Mouse (Mus musculus) liver, embryonic 11.5 days (tissue): ENCODE data around the gene Celf5. TPM values are rescaled to one million over a fixed set of nuclear protein-coding genes. Genes with fewer than 3 reads are reported as not detected.

ENCODE experiments used
- ATAC-seq: fragments of 200-750 bp; cut with Nextera tagmentation; replicated peaks from 2 replicates; pipeline ENCODE4 v1.8.0; 2017; ENCODE audit warnings: moderate number of reproducible peaks, mild to moderate bottlenecking, moderate TSS enrichment, moderate library complexity; ENCODE audit not compliant: low FRiP score
- DNase-seq: peaks from one replicate; pipeline ENCODE4 v3.0.0-alpha.2; 2017; ENCODE audit warnings: low spot score
- H3K27ac ChIP-seq: fragments of 300-500 bp; sonication (generic); 2 replicates; pipeline ENCODE4 v1.5.1; 2014; ENCODE audit warnings: mild to moderate bottlenecking, low read depth, low read length, control low read depth
- H3K27me3 ChIP-seq: fragments of 300-500 bp; sonication (generic); replicated peaks from 2 replicates; pipeline ENCODE4 v1.6.1; 2014; ENCODE audit warnings: low read length, mixed read lengths; ENCODE audit not compliant: control insufficient read depth, insufficient read depth
- H3K36me3 ChIP-seq: fragments of 300-500 bp; sonication (generic); 2 replicates; pipeline ENCODE4 v1.6.1; 2014; ENCODE audit warnings: mild to moderate bottlenecking, low read length, moderate library complexity, mixed read lengths; ENCODE audit not compliant: control insufficient read depth, insufficient read depth
- H3K4me1 ChIP-seq: fragments of 300-500 bp; sonication (generic); replicated peaks from 2 replicates; pipeline ENCODE4 v1.6.1; 2014; ENCODE audit warnings: low read length, mixed read lengths; ENCODE audit not compliant: control insufficient read depth, insufficient read depth
- H3K4me2 ChIP-seq: fragments of 300-500 bp; sonication (generic); 2 replicates; pipeline ENCODE4 v1.6.1; 2014; ENCODE audit warnings: mild to moderate bottlenecking, control low read depth, moderate library complexity
- H3K4me3 ChIP-seq: fragments of 300-500 bp; sonication (generic); 2 replicates; pipeline ENCODE4 v1.5.1; 2014; ENCODE audit warnings: low read depth, low read length, control low read depth
- H3K9ac ChIP-seq: fragments of 300-500 bp; sonication (generic); 2 replicates; pipeline ENCODE4 v1.6.1; 2014; ENCODE audit warnings: low read depth, low read length, control low read depth
- H3K9me3 ChIP-seq: fragments of 300-500 bp; sonication (generic); 2 replicates; pipeline ENCODE4 v1.6.1; 2016; ENCODE audit warnings: low read length, inconsistent platforms, mixed read lengths; ENCODE audit not compliant: control insufficient read depth
- WGBS: fragments of 180-500 bp; shearing (Covaris S2); extraction: QIAGEN DNeasy Blood & Tissue Kit; methylation state at CpG from one replicate; pipeline ENCODE4 v1.1.7; 2014; 5-methylcytosine and 5-hydroxymethylcytosine counted together
- polyA plus RNA-seq: library from polyadenylated mRNA; unstranded; fragments of >200 nt; fragmentation: Nextera tagmentation; extraction: Ambion mirVana; gene quantifications from 2 replicates; pipeline ENCODE4 v1.2.1, GENCODE M21; 2014

Gene Celf5
- 0.12 TPM in 1 of 2 replicates, not detected in the other for polyA plus RNA-seq

DNA sequence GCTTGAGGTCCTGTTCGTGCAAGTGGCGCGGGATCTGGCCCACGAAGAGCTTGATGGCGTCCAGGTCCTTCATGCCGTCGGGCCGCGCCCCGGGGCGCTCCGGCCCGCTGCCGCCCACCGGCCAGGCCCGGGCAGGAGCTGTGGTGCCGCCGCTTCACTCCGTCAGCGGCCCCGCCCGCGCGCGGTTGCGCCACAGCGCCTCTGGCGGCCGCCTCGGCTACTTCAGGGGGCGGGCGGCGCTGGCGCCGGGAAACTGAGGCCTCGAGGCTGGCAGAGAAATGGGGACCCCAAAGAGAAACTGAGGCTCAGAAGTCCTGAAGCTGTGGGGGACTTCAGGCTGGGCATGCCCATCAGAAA is at the start of gene Celf5:
Gene Celf5, minus strand, starts transcription at position 177 of the 357 bp plus-strand sequence.
- Histone ChIP-seq H3K36me3 (peaks cover 9% of the 10 kb centered on the region; the same call in 1 of the 2 replicates), H3K9me3 (no peaks in the 10 kb centered on the region), H3K4me1 (peaks cover 7% of the 10 kb centered on the region; the same call in 1 of the 2 replicates), H3K9ac (peak within 1 kb of the TSS; percentile 43), H3K27ac (no peak within 1 kb of the TSS), H3K4me2 (peak within 1 kb of the TSS; percentile 80), H3K27me3 (peaks cover 41% of the 10 kb centered on the region), H3K4me3 (peak within 1 kb of the TSS; percentile 44)
- WGBS: under 1% methylated on average over 36 of the region's 36 CpGs
- peak; percentile 53 for ATAC-seq
- peak; percentile 68 for DNase-seq

DNA sequence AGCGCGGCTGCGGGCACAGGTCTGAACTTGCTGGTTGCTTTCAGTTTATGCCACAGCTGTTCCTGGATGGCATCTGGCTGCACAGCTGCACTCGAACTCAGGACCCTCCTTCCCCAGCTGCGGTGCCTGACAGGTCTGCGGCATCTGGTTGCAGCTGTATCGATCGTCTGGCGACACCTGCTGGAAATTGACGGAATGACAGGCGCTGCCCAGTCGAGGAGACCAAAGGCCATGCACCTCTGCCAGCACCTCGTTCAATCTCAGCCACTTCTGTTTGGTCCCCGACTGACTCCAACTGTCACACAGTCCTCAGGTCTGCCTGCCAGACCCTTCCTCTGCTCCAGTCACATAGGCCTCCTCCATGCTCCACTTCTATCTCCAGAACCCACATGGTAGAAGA is 44.3 kb upstream of the Celf5 start:
- H3K36me3 ChIP-seq: peaks cover 8% of the 10 kb centered on the region
- H3K9ac ChIP-seq: no peak overlapping the region
- 7% methylated on average over 14 of the region's 14 CpGs for WGBS
- H3K4me1 ChIP-seq: peaks cover 24% of the 10 kb centered on the region
- H3K27ac ChIP-seq: no peak overlapping the region
- DNase-seq: peak; percentile 82
- 0 out of 2 replicates have a peak, but pooled peaks cover 2% of the 10 kb centered on the region for H3K27me3 ChIP-seq
- no peaks in the 10 kb centered on the region for H3K9me3 ChIP-seq
- no peak overlapping the region for H3K4me2 ChIP-seq
- no peak overlapping the region for H3K4me3 ChIP-seq
- ATAC-seq: peak; percentile 26; the same call in 1 of the 2 replicates

DNA sequence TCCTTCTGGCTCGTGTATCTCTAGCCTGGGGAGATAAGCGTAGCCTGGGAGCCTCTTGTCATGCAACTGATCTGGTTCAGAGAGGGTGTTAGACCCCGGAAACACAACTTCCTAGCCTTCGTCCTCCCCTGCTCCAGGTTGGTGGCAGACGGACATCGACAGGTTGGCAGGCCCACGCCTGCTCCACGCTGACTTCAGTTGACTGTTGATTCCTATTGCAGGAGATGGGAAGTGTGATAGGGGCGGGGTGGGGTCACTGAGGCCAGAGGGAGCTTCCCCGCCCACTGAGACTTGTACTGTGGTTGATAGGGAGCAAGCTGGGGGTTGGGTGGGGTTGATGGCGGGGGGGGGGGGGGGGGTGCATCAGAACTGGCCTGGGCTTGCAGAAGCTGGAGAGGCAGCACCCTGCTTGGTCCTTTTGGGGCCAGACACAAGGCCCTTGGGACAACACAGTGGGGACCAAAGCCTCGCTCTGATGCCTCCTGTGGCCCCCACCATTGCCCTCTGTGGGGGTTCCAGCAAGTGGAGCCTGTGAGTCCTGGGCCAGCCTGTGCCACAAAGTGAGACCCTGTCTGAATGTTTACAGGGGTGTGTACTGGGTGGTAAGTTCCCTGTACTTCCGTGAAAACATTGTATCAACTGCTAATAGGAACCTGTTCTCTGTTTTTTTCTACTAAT is 42.6 kb upstream of the Celf5 start:
- peak overlapping the region; percentile 89 for H3K27ac ChIP-seq
- peaks cover 8% of the 10 kb centered on the region for H3K36me3 ChIP-seq
- peak overlapping the region; percentile 79 for H3K4me2 ChIP-seq
- H3K4me1 ChIP-seq: peaks cover 26% of the 10 kb centered on the region
- ATAC-seq (peak; percentile 68), DNase-seq (peak; percentile 57)
- 18% methylated on average over 12 of the region's 13 CpGs for WGBS
- H3K27me3 ChIP-seq: 0 out of 2 replicates have a peak, but pooled peaks cover 2% of the 10 kb centered on the region
- H3K9me3 ChIP-seq: no peaks in the 10 kb centered on the region
- no peak overlapping the region for H3K4me3 ChIP-seq
- H3K9ac ChIP-seq: peak overlapping the region; percentile 50; the same call in 1 of the 2 replicates

DNA sequence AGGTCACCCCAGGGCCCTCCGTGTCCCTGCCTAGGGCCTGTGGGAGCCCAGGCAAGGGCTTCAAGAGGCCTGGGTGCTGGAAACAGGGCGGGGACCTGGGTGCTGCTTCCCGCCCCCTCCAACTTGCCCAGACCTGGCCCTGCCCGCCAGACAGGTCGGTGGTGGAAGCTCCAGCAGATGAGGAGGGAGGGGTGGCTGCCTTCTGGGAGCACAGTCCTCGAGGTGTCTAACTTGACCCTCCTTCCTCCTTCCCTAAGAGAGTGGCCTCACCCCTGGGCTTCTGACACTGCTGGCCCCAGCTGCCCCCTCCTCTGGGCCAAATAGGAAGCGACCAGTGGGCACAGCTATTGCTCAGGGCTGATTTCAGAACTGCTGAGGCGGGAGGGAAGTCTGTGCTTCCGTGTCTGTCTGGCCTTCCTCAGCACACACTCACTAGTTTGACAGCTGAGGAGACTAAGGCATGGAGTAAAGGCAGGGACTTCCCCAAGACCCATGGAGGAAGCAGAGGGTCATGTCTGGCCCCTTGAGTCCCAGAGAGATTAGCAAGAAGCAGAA is 41.6 kb upstream of the Celf5 start, which contains the start of gene Gna15:
Gene Gna15, minus strand, starts transcription at position 175 of the 555 bp plus-strand sequence.
- Histone ChIP-seq H3K27ac (peak within 1 kb of the TSS; percentile 89), H3K36me3 (no peaks in the 10 kb centered on the region), H3K4me2 (peak within 1 kb of the TSS; percentile 79), H3K4me3 (peak within 1 kb of the TSS; percentile 56), H3K9me3 (no peaks in the 10 kb centered on the region), H3K27me3 (0 out of 2 replicates have a peak, but pooled peaks cover 2% of the 10 kb centered on the region), H3K4me1 (peaks cover 36% of the 10 kb centered on the region), H3K9ac (peak within 1 kb of the TSS; percentile 79)
- ATAC-seq (peak; percentile 48), DNase-seq (peak; percentile 65)
- 10% methylated on average over 9 of the region's 9 CpGs for WGBS

DNA sequence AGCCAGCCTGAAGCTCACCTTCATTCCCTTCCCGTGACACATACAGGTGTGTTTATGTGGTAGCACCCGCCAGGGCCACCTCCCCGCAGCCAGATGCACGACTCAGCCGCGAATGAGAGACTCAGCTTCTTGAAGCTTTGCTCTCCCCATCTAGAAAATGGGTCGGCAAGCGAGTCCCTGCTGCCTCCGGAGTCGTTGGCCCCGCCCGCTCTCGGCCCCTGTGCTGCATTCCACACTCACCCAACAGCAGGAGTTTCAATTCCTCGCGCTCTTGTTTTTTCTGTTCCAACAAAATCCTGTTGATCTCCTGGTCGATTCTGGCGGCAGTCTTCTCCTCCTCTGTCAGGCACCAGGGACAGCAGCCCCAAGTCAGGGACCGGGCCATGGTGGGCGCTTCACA is 41.1 kb upstream of the Celf5 start:
- Histone ChIP-seq H3K27ac (peak overlapping the region; percentile 89), H3K9ac (peak overlapping the region; percentile 79), H3K4me2 (peak overlapping the region; percentile 79), H3K9me3 (no peaks in the 10 kb centered on the region), H3K27me3 (0 out of 2 replicates have a peak, but pooled peaks cover 2% of the 10 kb centered on the region), H3K4me3 (peak overlapping the region; percentile 56), H3K4me1 (peaks cover 40% of the 10 kb centered on the region), H3K36me3 (no peaks in the 10 kb centered on the region)
- DNase-seq: no peak
- WGBS: 8% methylated on average over 19 of the region's 19 CpGs
- peak; percentile 11 for ATAC-seq

DNA sequence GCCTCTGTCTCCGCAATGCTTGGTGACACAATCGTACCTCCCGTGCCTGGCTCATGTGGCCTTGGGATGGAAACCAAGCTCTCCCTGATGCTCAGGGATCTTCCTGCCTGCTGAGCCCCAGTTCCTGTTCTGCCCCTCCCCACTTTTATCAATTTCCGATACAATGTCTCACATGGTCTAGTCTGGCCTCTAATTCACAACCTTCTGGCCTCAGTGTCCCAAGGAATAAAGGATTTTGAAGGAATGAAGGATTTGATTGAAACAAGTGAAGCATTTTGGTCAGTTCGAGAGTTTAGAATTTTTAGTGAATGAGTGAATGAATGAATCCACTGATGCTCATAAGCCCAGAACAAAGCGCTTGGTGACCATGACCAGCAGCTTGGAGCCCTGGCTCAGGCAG is 40.6 kb upstream of the Celf5 start:
- Histone ChIP-seq H3K36me3 (no peaks in the 10 kb centered on the region), H3K27ac (peak overlapping the region; percentile 21; the same call in 1 of the 2 replicates), H3K4me1 (peaks cover 44% of the 10 kb centered on the region), H3K9ac (peak overlapping the region; percentile 79), H3K9me3 (no peaks in the 10 kb centered on the region), H3K4me3 (peak overlapping the region; percentile 56), H3K27me3 (0 out of 2 replicates have a peak, but pooled peaks cover 2% of the 10 kb centered on the region), H3K4me2 (peak overlapping the region; percentile 79)
- DNase-seq: no peak
- ATAC-seq: no peak
- WGBS: 42% methylated on average over 6 of the region's 6 CpGs

DNA sequence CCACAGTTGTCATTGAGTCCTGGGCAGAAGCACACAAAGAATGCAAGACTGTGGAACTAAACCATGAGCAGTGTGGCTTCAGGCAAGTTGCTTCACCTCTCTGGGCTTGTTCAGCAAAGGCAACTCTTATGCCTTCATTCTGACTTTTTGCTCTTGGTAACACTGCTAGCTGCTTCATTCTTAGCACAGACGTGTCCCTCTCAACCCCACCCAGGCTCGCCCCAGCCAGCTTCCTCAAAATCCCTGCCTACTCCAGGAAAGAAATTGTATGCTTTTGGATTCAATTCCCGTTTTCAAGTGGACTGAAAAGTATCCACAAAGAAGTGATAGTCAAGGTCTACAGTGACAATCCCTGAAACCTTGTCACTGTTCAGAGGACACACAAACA is 37.5 kb upstream of the Celf5 start:
- no peaks in the 10 kb centered on the region for H3K9me3 ChIP-seq
- no peak overlapping the region for H3K9ac ChIP-seq
- DNase-seq: no peak
- H3K4me2 ChIP-seq: peak overlapping the region; percentile 46
- H3K36me3 ChIP-seq: no peaks in the 10 kb centered on the region
- WGBS: 41% methylated on average over 3 of the region's 3 CpGs
- ATAC-seq: no peak
- H3K27ac ChIP-seq: peak overlapping the region; percentile 53
- peaks cover 47% of the 10 kb centered on the region for H3K4me1 ChIP-seq
- H3K27me3 ChIP-seq: 0 out of 2 replicates have a peak, but pooled peaks cover 2% of the 10 kb centered on the region
- no peak overlapping the region for H3K4me3 ChIP-seq

DNA sequence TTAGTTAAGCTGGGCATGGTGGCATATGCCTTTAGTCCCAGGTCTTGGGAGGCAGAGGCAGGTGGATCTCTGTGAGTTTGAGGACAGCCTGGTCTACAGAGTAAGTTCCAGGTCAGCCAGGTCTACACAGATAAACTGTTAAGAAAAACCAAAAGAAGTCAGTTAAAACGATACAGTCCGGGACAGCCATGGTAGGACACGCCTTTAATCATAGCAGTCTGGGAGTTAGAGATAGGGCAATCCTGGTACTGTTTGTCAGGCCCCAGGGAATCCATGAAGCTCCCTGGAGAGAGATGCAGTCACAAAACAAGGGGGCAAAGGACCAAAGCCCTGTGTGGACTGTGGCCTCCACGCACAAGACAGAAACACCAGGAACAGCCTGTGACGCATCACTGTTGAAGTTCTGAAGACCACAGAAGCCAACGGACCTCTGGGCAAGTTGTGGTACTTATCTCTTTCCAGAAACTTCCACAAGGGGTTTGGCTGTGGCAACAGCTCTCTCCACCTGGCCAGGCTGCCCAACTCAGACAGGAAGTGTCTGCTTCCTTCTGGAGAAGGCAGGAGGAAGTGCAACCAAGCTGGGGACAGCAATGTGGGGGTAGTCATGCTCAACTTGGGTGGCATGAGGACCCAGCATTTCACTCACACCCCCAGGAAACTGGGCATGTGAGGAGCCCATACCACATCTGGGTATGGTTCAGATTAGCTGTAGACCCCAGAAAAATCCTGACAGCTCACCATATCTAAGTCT is 36.9 kb upstream of the Celf5 start:
- Histone ChIP-seq H3K4me2 (peak overlapping the region; percentile 46), H3K9me3 (no peaks in the 10 kb centered on the region), H3K4me3 (no peak overlapping the region), H3K4me1 (peaks cover 42% of the 10 kb centered on the region), H3K36me3 (no peaks in the 10 kb centered on the region), H3K27me3 (0 out of 2 replicates have a peak, but pooled peaks cover 2% of the 10 kb centered on the region), H3K27ac (peak overlapping the region; percentile 53), H3K9ac (no peak overlapping the region)
- DNase-seq: no peak
- 38% methylated on average over 6 of the region's 6 CpGs for WGBS
- peak; percentile 76 for ATAC-seq
